Mouse (Mus musculus): ENCODE results near the gene Btbd9. TPM values are rescaled to one million over a fixed set of nuclear protein-coding genes. Genes with fewer than 3 reads are reported as not detected.

Btbd9 gene
- polyA plus RNA-seq, 1 experiment = 21.7 TPM

DNA sequence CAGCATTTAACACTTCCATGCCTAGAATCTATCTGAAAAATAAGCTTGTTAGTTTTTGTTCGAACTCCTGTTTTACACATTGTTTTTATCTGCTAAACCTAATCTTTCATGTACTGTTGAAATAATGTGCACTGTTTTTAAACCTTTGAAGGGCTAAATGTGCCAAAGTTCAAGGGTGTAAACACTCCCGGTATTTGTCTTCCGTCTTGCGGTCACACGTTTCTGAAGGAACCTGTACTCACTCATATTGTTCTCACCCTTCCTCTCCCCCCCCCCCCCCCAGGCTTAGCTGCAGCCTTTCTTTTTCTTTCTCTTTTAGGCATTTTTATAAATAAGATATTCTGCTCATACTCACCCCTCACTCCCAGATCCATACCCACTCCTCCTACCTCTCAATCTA lies 212.9 kb downstream of the Btbd9 start:
- WGBS = 57% methylated on average over 5 of the region's 5 CpGs
- Histone ChIP-seq H3K4me1 (ENCODE audit: control insufficient read depth, insufficient read depth, insufficient read length) (peaks cover 2% of the 10 kb centered on the region; the same call in 1 of the 2 replicates), H3K36me3 (ENCODE audit: control insufficient read depth, insufficient read depth, low read length) (no peaks in the 10 kb centered on the region), H3K27ac (ENCODE audit: insufficient read depth, low read length) (no peak overlapping the region), H3K4me3 (ENCODE audit: extremely low read depth, insufficient read depth, insufficient read length) (no peak overlapping the region), H3K27me3 (ENCODE audit: control insufficient read depth, insufficient read depth, low read length) (no peaks in the 10 kb centered on the region)
- peak in 1 of 2 experiments; percentile 11 for DNase-seq (ENCODE audit: low read depth in 1 of 2, low spot score in 2 of 2)
- no peak for TF ChIP-seq CTCF (IDR thresholded peaks at IDR 0.05; ENCODE audit: extremely low read depth, insufficient read depth, insufficient read length, insufficient replicate concordance)
- TF ChIP-seq POLR2A (IDR thresholded peaks at IDR 0.05; ENCODE audit: low read depth, low read length) = no peak

DNA sequence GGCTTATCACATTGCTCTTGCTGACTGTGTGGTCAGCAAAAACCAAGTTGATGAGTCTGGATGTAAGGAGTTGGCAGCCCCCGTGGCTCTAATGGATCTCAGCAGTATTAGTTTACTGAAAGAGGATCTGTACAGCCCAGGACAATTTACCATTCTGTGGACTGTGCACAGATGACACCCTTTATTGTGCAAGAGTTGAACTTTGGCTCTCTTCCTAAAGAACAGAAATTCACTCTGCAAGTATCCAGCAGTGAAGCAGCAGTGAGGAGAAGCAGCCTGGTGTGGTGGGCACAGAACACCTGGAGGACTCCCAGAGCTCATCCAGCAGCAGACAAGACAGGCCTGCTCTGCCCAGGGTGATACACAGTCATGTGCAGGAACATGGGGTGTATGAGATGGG lies 215.6 kb downstream of the Btbd9 start:
- H3K27me3 ChIP-seq (ENCODE audit: control insufficient read depth, insufficient read depth, low read length) = no peaks in the 10 kb centered on the region
- H3K27ac ChIP-seq (ENCODE audit: insufficient read depth, low read length) = no peak overlapping the region
- no peak for DNase-seq (ENCODE audit: low read depth in 1 of 2, low spot score in 2 of 2)
- TF ChIP-seq POLR2A (IDR thresholded peaks at IDR 0.05; ENCODE audit: low read depth, low read length) (no peak), CTCF (IDR thresholded peaks at IDR 0.05; ENCODE audit: extremely low read depth, insufficient read depth, insufficient read length, insufficient replicate concordance) (no peak)
- H3K36me3 ChIP-seq (ENCODE audit: control insufficient read depth, insufficient read depth, low read length) = no peaks in the 10 kb centered on the region
- no peak overlapping the region for H3K4me3 ChIP-seq (ENCODE audit: extremely low read depth, insufficient read depth, insufficient read length)
- 63% methylated on average over 1 of the region's 1 CpGs for WGBS
- H3K4me1 ChIP-seq (ENCODE audit: control insufficient read depth, insufficient read depth, insufficient read length) = peaks cover 2% of the 10 kb centered on the region; the same call in 1 of the 2 replicates

DNA sequence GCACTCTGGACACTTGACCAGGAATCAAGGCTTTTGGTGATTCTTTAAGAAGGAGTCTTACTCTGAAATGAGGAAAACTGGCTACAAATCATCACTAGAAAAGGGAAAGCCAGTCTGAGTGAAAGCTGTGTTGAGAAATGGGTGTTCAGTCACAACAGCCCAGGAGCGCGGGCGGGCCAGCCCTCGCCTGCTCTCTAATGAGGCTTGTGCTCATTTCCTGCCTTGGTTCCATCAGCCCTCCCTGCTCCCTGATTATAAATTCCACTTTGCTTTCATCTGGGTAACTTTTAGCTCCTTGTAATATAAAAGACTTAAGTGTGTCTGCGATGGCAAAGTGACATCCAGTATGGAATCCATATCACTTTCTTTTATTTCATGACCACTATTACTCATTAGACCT lies 216.9 kb downstream of the Btbd9 start:
- Histone ChIP-seq H3K4me1 (ENCODE audit: control insufficient read depth, insufficient read depth, insufficient read length) (no peaks in the 10 kb centered on the region), H3K36me3 (ENCODE audit: control insufficient read depth, insufficient read depth, low read length) (no peaks in the 10 kb centered on the region), H3K27ac (ENCODE audit: insufficient read depth, low read length) (no peak overlapping the region), H3K27me3 (ENCODE audit: control insufficient read depth, insufficient read depth, low read length) (no peaks in the 10 kb centered on the region), H3K4me3 (ENCODE audit: extremely low read depth, insufficient read depth, insufficient read length) (no peak overlapping the region)
- TF ChIP-seq POLR2A (IDR thresholded peaks at IDR 0.05; ENCODE audit: low read depth, low read length) = no peak
- no peak for TF ChIP-seq CTCF (IDR thresholded peaks at IDR 0.05; ENCODE audit: extremely low read depth, insufficient read depth, insufficient read length, insufficient replicate concordance)
- no peak for DNase-seq (ENCODE audit: low read depth in 1 of 2, low spot score in 2 of 2)
- 91% methylated on average over 5 of the region's 5 CpGs for WGBS

DNA sequence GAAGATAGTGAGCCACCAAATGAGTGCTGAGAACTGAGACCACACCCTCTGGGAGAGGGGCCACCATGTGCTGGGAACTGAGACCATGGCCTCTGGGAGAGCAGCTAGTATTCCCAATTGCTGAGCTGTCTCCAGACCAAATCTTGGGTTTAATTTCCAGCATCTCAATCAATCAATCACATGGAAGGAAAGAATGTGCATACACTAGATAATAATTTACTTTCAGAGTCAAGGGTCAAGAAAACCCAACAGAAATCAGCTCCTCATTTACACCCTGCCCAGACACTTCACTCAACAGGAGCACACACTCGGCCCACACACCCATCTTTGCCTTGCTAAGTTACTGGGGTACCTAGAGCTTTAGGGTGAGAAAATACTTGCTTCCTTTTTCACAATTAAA lies 220.9 kb downstream of the Btbd9 start:
- no peaks in the 10 kb centered on the region for H3K36me3 ChIP-seq (ENCODE audit: control insufficient read depth, insufficient read depth, low read length)
- H3K4me3 ChIP-seq (ENCODE audit: extremely low read depth, insufficient read depth, insufficient read length) = no peak overlapping the region
- DNase-seq (ENCODE audit: low read depth in 1 of 2, low spot score in 2 of 2) = no peak
- WGBS = 86% methylated on average over 1 of the region's 1 CpGs
- no peak overlapping the region for H3K27ac ChIP-seq (ENCODE audit: insufficient read depth, low read length)
- H3K27me3 ChIP-seq (ENCODE audit: control insufficient read depth, insufficient read depth, low read length) = no peaks in the 10 kb centered on the region
- no peaks in the 10 kb centered on the region for H3K4me1 ChIP-seq (ENCODE audit: control insufficient read depth, insufficient read depth, insufficient read length)
- TF ChIP-seq CTCF (IDR thresholded peaks at IDR 0.05; ENCODE audit: extremely low read depth, insufficient read depth, insufficient read length, insufficient replicate concordance) (no peak), POLR2A (IDR thresholded peaks at IDR 0.05; ENCODE audit: low read depth, low read length) (no peak)

DNA sequence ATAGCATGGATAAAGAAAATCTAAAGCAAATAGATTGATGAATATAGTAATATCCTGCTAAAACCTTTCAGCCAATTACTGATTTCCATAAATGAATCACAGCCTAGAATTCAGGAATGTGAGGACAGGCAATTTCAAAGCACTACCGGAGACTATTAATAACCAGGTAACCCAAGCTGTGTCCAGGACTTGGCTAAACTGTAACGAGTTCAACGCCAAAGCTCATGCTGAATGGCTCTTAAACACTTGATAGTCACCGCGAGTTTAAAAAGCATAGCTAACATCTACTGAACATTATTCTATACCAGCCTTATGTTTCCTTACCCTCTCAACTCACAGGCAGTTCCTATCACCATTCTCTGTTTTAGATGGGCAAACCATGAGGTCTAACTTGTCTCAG lies 221.9 kb downstream of the Btbd9 start:
- no peak overlapping the region for H3K4me3 ChIP-seq (ENCODE audit: extremely low read depth, insufficient read depth, insufficient read length)
- DNase-seq (ENCODE audit: low read depth in 1 of 2, low spot score in 2 of 2) = no peak
- TF ChIP-seq CTCF (IDR thresholded peaks at IDR 0.05; ENCODE audit: extremely low read depth, insufficient read depth, insufficient read length, insufficient replicate concordance) (no peak), POLR2A (IDR thresholded peaks at IDR 0.05; ENCODE audit: low read depth, low read length) (no peak)
- H3K27ac ChIP-seq (ENCODE audit: insufficient read depth, low read length) = no peak overlapping the region
- WGBS = 95% methylated on average over 5 of the region's 5 CpGs
- no peaks in the 10 kb centered on the region for H3K4me1 ChIP-seq (ENCODE audit: control insufficient read depth, insufficient read depth, insufficient read length)
- no peaks in the 10 kb centered on the region for H3K27me3 ChIP-seq (ENCODE audit: control insufficient read depth, insufficient read depth, low read length)
- H3K36me3 ChIP-seq (ENCODE audit: control insufficient read depth, insufficient read depth, low read length) = no peaks in the 10 kb centered on the region

DNA sequence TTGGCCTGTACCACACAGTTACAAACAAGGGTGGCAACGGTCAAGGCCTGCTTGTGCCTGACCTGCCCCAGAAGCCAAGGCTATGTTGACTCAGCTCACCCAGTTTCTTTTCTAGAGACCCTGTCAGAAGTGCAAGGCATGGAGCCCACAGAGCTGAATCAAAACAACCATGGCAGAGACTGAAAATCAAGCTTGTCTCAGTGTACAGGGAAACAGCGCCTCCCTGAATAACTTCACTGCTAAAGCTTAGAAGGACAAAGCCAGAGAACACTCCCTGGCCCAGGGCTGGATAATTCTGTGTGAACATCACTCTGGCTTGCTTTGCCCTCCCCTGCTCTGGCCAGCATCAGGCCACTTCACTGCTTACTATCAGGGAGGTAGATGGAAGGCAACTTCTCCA lies 228.3 kb downstream of the Btbd9 start:
- TF ChIP-seq POLR2A (IDR thresholded peaks at IDR 0.05; ENCODE audit: low read depth, low read length) (no peak), CTCF (IDR thresholded peaks at IDR 0.05; ENCODE audit: extremely low read depth, insufficient read depth, insufficient read length, insufficient replicate concordance) (no peak)
- no peaks in the 10 kb centered on the region for H3K27me3 ChIP-seq (ENCODE audit: control insufficient read depth, insufficient read depth, low read length)
- WGBS = 89% methylated on average over 2 of the region's 2 CpGs
- H3K27ac ChIP-seq (ENCODE audit: insufficient read depth, low read length) = no peak overlapping the region
- no peaks in the 10 kb centered on the region for H3K36me3 ChIP-seq (ENCODE audit: control insufficient read depth, insufficient read depth, low read length)
- peaks cover 9% of the 10 kb centered on the region; the same call in 1 of the 2 replicates for H3K4me1 ChIP-seq (ENCODE audit: control insufficient read depth, insufficient read depth, insufficient read length)
- no peak for DNase-seq (ENCODE audit: low read depth in 1 of 2, low spot score in 2 of 2)
- no peak overlapping the region for H3K4me3 ChIP-seq (ENCODE audit: extremely low read depth, insufficient read depth, insufficient read length)

- Histone ChIP-seq H3K4me1 (ENCODE audit: control insufficient read depth, insufficient read depth, insufficient read length) (peaks cover 9% of the 10 kb centered on the region; the same call in 1 of the 2 replicates), H3K36me3 (ENCODE audit: control insufficient read depth, insufficient read depth, low read length) (no peaks in the 10 kb centered on the region), H3K27me3 (ENCODE audit: control insufficient read depth, insufficient read depth, low read length) (no peaks in the 10 kb centered on the region), H3K4me3 (ENCODE audit: extremely low read depth, insufficient read depth, insufficient read length) (no peak overlapping the region), H3K27ac (ENCODE audit: insufficient read depth, low read length) (no peak overlapping the region)
- no peak for TF ChIP-seq POLR2A (IDR thresholded peaks at IDR 0.05; ENCODE audit: low read depth, low read length)
- TF ChIP-seq CTCF (IDR thresholded peaks at IDR 0.05; ENCODE audit: extremely low read depth, insufficient read depth, insufficient read length, insufficient replicate concordance) = no peak
- 38% methylated on average over 10 of the region's 10 CpGs for WGBS
- DNase-seq (ENCODE audit: low read depth in 1 of 2, low spot score in 2 of 2) = no peak
Measured at GRCm38 (mm10) chr17:30347101-30347613, 229.1 kb downstream of the Btbd9 start.
